Mouse (Mus musculus) heart, embryonic 13.5 days (tissue): ENCODE results near the gene Frmd4b. TPM values are rescaled to one million over a fixed set of nuclear protein-coding genes. Genes with fewer than 3 reads are reported as not detected.

Experiments
- ATAC-seq: fragments of 200-750 bp; cut with Nextera tagmentation; 2 replicates; pipeline ENCODE4 v1.8.0; 2017; ENCODE audit warnings: moderate TSS enrichment; ENCODE audit not compliant: insufficient number of reproducible peaks, low FRiP score, low TSS enrichment; ENCODE audit errors: extremely low read depth
- H3K27ac ChIP-seq: fragments of 300-500 bp; sonication (generic); replicated peaks from 2 replicates; pipeline ENCODE4 v1.5.1; 2015; ENCODE audit warnings: moderate library complexity, mild to moderate bottlenecking, inconsistent platforms
- H3K27me3 ChIP-seq: fragments of 300-500 bp; sonication (generic); replicated peaks from 2 replicates; pipeline ENCODE4 v1.6.1; 2015; ENCODE audit warnings: mild to moderate bottlenecking, inconsistent platforms
- H3K36me3 ChIP-seq: fragments of 300-500 bp; sonication (generic); 2 replicates; pipeline ENCODE4 v1.6.1; 2015; ENCODE audit warnings: mild to moderate bottlenecking, inconsistent platforms
- H3K4me1 ChIP-seq: fragments of 300-500 bp; sonication (generic); 2 replicates; pipeline ENCODE4 v1.6.1; 2015; ENCODE audit warnings: inconsistent platforms
- H3K4me2 ChIP-seq: fragments of 300-500 bp; sonication (generic); 2 replicates; pipeline ENCODE4 v1.6.1; 2015; ENCODE audit warnings: inconsistent platforms, mild to moderate bottlenecking, moderate library complexity
- H3K4me3 ChIP-seq: fragments of 300-500 bp; sonication (generic); 2 replicates; pipeline ENCODE4 v1.5.1; 2015; ENCODE audit warnings: moderate library complexity, mild to moderate bottlenecking, inconsistent platforms
- H3K9ac ChIP-seq: fragments of 300-500 bp; sonication (generic); 2 replicates; pipeline ENCODE4 v1.6.1; 2015; ENCODE audit warnings: inconsistent platforms, mild to moderate bottlenecking, moderate library complexity
- H3K9me3 ChIP-seq: fragments of 300-500 bp; sonication (generic); 2 replicates; pipeline ENCODE4 v1.6.1; 2016; ENCODE audit warnings: inconsistent platforms
- WGBS: fragments of 180-500 bp; shearing (Covaris S2); methylation state at CpG from one replicate; pipeline ENCODE4 v1.1.7; 2015; ENCODE audit warnings: mixed read lengths; 5-methylcytosine and 5-hydroxymethylcytosine counted together
- polyA plus RNA-seq: library from polyadenylated mRNA; unstranded; fragments of >200 nt; fragmentation: Nextera tagmentation; extraction: Ambion mirVana; gene quantifications from 2 replicates; pipeline ENCODE4 v1.2.1, GENCODE M21; 2015

Frmd4b gene
- polyA plus RNA-seq, 1 experiment from 2014 or later, result 14.6 TPM

DNA sequence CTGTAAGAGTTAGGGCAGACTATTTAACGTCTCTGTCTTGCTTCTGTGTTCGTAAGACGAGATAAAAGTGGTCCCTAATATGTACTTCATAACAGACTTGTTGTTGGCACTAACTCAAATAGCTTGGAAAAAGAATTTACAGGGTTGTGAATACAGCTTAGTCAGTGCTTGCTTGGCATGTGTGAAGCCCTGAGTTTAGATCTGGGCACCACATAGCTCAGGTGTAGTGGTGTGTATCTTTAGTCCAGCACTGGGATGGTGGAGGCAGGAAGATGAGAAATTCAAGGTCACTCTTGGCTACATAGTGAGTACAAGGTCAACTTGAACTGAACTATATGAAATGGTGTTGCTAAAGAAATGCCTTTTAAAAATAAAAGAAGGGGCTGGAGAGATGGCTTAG, 320.2 kb downstream of the Frmd4b start:
- H3K36me3 ChIP-seq, result peaks cover 90% of the 10 kb centered on the region
- no peak overlapping the region for H3K4me3 ChIP-seq
- peaks cover 18% of the 10 kb centered on the region for H3K4me1 ChIP-seq
- ATAC-seq, result no peak
- H3K4me2 ChIP-seq, result no peak overlapping the region
- no peaks in the 10 kb centered on the region for H3K27me3 ChIP-seq
- 57% methylated on average over 3 of the region's 3 CpGs for WGBS
- no peaks in the 10 kb centered on the region for H3K9me3 ChIP-seq
- no peak overlapping the region for H3K27ac ChIP-seq
- no peak overlapping the region for H3K9ac ChIP-seq

DNA sequence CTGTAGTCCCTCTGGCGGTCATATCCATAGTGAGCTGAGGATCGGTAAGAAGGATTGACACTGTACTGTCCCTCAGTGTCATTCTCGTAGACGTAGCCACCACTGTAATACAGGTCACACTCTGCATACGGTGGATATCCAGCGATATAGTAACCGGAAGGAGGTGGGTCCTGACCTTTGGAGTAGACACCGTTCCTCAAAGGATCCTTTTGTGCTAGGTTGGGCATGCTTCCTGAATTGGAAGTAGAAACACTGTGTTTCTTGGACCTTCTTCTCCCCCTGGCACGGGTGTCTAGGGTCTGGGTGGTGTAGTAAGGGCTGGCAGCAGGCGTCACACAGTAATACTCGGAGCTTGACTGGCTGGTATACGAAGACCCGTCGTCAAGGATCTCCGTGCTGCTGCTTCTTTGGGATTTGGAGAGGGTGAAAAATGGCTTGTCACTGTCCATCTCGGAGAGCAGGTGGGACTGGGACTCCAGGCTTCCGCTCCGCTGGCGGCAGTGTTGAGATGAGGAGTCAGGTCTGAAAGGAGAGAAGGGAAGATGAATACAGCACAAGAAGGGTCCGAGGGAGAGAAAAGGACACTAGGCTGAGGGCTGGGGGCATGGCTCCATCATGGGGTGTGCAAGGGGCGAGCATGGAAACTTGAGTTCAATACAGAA, 321.3 kb downstream of the Frmd4b start:
- no peak for ATAC-seq
- WGBS, result 91% methylated on average over 21 of the region's 21 CpGs
- H3K4me1 ChIP-seq, result peaks cover 30% of the 10 kb centered on the region

DNA sequence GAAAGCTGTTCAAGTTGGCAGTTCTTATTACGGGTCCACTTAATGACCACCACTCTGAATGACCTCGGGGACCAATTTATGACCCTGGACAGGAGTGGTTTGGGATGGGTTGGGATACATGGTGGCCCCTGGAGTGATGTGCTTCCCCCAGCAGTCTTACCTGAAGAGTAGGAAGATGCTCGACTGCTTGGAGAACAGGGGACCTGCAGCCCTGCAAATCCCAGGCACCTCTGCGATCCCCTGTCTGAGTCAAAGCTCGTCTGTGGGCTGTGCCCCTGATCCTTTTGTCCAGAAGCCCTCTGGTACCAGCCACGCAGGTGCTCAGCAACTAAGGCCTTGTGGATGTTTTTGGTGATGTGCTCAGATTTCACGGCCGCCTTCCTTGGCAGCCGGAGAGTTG, 321.9 kb downstream of the Frmd4b start:
- Histone ChIP-seq H3K27me3 (no peaks in the 10 kb centered on the region), H3K4me2 (no peak overlapping the region), H3K4me3 (no peak overlapping the region), H3K9me3 (no peaks in the 10 kb centered on the region), H3K27ac (no peak overlapping the region), H3K4me1 (peaks cover 34% of the 10 kb centered on the region), H3K36me3 (peaks cover 87% of the 10 kb centered on the region), H3K9ac (no peak overlapping the region)
- WGBS, result 76% methylated on average over 9 of the region's 9 CpGs
- no peak for ATAC-seq

More for the DNA sequence above, 321.3 kb downstream of the Frmd4b start:
- Histone ChIP-seq H3K4me3 (no peak overlapping the region), H3K9ac (no peak overlapping the region), H3K9me3 (no peaks in the 10 kb centered on the region), H3K27me3 (no peaks in the 10 kb centered on the region), H3K36me3 (peaks cover 92% of the 10 kb centered on the region), H3K27ac (no peak overlapping the region), H3K4me2 (no peak overlapping the region)

DNA sequence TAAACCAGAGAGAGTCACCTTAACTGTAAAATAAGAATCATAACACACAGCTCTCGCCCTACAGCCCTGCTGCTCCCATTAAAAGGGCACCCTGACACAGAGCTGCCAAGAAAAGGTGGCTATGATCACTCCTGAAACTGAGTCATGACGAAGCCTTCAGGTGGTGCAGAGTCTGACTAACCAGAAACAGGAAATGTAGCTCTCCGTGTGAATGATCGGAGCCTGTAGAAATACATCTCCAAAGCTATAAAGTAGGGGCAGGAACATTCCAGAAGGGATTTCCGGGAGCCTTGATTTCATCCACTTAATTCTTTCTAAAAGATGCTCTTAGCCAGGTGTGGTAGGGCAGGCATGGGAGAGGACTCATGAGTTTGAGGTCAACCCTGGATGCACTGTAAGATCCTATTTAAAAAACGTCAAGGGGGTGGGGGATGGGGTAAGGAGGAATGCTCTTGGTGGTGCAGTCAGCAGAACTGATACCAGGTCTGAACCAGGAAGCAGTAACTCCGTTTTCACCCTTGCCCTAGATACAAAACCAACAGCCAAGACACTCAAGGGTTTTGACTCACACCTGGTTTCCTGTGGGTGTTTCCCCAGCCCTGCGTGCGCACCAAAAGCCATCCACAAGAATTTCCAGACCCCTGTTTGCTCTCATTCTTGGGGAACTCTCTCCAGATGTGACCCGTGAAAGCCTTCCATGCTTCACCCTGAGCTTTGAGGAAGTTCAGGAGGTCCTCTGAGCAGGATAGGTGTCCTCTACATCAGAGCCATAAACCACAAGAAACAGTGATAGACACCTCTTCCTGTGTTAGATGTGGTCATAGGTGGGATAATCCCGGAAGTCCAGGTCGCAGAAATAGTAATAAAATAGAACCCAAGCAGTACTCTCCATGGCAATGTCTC, 323.4 kb downstream of the Frmd4b start:
- Histone ChIP-seq H3K27me3 (no peaks in the 10 kb centered on the region), H3K4me1 (peaks cover 40% of the 10 kb centered on the region), H3K4me2 (no peak overlapping the region), H3K4me3 (no peak overlapping the region), H3K9me3 (no peaks in the 10 kb centered on the region), H3K9ac (no peak overlapping the region), H3K36me3 (peaks cover 75% of the 10 kb centered on the region), H3K27ac (no peak overlapping the region)
- ATAC-seq, result no peak
- WGBS, result 70% methylated on average over 12 of the region's 12 CpGs

DNA sequence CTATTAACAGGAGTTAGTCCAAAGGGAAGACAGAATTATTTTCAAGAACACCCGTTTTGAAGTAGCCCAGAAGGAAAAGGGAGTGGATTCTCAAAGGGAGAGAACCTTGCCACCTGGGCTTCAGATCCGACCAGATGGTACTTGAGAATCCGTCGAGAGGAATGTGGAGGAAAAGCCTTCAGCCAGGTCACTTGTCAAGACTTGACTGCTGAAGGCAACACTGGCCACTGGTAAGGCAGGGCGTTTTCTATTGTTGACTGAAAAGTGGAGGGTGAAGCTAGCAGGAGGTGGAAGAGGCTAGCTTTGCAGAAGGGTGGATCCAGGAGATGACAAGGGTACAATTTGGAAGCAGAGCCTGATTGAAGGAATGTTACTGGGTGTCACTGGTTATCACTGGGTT, 324.4 kb downstream of the Frmd4b start:
- Histone ChIP-seq H3K9me3 (no peaks in the 10 kb centered on the region), H3K4me3 (no peak overlapping the region), H3K9ac (no peak overlapping the region), H3K4me2 (no peak overlapping the region), H3K4me1 (peaks cover 43% of the 10 kb centered on the region), H3K27ac (no peak overlapping the region), H3K36me3 (peaks cover 72% of the 10 kb centered on the region), H3K27me3 (no peaks in the 10 kb centered on the region)
- 58% methylated on average over 5 of the region's 5 CpGs for WGBS
- ATAC-seq, result no peak

DNA sequence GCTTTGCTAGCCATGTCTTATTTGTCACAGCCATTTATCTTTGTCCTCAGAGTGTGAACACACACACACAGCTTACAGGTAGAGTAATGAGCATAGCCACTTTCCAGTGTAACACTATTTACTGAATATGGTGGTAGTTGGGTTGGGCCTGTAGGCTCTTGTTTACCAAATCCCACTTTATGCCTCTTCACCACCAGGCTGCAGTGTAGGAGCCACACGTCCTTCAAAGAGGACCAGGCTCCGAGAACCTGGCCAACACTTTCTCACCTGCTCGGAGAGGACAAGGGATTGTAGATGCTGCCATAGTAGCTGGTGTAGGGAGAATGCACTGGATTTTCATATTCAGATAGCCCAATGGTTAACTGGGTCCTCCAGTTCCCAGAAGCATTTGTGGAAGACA, 325.2 kb downstream of the Frmd4b start:
- H3K27me3 ChIP-seq, result no peaks in the 10 kb centered on the region
- whole genome bisulfite sequencing, result 82% methylated on average over 3 of the region's 3 CpGs
- H3K27ac ChIP-seq, result peak overlapping the region; percentile 12; the same call in 1 of the 2 replicates
- no peak overlapping the region for H3K4me3 ChIP-seq
- H3K36me3 ChIP-seq, result peaks cover 72% of the 10 kb centered on the region
- no peaks in the 10 kb centered on the region for H3K9me3 ChIP-seq
- no peak overlapping the region for H3K4me2 ChIP-seq
- no peak for ATAC-seq
- H3K9ac ChIP-seq, result no peak overlapping the region
- H3K4me1 ChIP-seq, result peaks cover 43% of the 10 kb centered on the region

DNA sequence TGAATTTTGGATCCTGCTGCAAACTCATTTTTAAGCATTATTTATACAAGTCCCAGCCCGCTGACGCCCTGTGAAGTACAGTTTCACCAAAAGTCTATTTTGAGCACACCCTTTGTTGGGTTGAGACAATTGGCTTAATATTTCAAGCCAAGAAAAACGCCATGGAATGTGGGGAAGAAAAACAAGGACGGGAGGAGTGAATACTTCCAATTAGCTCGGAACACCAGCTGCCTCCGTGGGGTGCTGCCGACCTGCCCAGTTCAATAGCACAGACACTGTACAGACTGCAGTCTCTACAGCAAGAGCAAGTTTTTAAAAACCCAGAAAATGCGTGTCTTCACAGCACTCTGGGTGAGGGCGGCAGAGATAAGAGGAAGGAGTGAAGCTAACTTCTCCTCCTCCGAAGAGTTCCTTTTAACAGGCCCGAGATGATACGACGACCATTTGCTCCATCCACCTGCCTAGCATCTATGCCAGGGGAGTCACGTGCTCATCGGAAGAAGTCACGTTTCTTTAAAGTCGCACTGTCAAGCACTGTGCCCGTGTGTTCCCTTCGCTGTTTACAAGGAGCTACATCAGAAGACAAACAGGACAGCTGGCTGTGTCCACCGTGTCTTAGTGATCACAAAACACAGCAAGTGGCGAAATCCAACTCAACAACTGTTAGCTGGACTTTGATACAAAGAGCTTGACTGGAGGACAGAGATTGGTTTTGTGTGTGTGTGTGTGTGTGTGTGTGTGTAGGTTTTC, 326.0 kb downstream of the Frmd4b start:
- 61% methylated on average over 21 of the region's 21 CpGs for WGBS
- Histone ChIP-seq H3K9me3 (no peaks in the 10 kb centered on the region), H3K4me2 (no peak overlapping the region), H3K27me3 (no peaks in the 10 kb centered on the region), H3K4me1 (peaks cover 43% of the 10 kb centered on the region), H3K4me3 (no peak overlapping the region), H3K27ac (peak overlapping the region; percentile 12), H3K9ac (no peak overlapping the region), H3K36me3 (peaks cover 70% of the 10 kb centered on the region)
- ATAC-seq, result no peak

DNA sequence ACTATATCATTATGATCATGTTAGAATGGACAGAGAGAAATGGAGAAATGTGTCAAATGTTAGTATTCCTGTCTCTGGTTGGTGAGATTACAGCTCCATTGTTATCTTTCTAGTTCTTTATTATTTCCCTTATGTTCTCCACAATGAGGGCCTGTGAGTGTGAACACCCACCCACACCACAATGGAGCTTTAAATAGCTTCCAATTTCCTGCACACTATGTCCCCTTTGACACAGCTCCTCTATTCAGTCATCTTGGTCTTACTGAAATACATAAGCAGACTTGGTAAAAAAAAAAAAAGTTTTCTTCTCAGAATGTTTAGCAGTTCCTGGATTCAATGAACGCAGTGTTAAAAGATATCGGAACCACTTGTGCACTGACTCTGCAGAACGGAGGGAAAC, 326.7 kb downstream of the Frmd4b start:
- H3K27me3 ChIP-seq, result no peaks in the 10 kb centered on the region
- H3K4me2 ChIP-seq, result no peak overlapping the region
- H3K9me3 ChIP-seq, result no peaks in the 10 kb centered on the region
- ATAC-seq, result no peak
- H3K36me3 ChIP-seq, result peaks cover 70% of the 10 kb centered on the region
- no peak overlapping the region for H3K9ac ChIP-seq
- 59% methylated on average over 3 of the region's 3 CpGs for WGBS
- H3K4me1 ChIP-seq, result peaks cover 43% of the 10 kb centered on the region
- H3K27ac ChIP-seq, result peak overlapping the region; percentile 12; the same call in 1 of the 2 replicates
- no peak overlapping the region for H3K4me3 ChIP-seq

DNA sequence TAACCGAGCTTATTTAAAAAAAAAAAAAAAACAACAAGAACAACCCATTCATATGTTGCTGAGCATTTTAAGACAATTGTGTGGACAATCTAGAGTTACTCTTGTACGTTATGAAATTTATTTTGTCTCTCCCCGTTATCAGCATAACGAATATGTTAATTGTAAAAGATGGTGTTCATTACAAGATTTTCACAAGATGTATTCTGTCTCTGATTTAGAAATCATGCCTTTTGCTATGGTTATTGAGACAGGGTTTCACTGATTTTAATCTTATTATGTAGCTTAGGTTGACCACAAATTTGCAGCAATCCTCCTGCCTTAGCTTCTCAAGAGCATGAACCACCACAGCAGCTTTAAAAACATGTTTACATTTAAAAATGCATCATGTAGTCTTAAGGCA, 327.5 kb downstream of the Frmd4b start:
- H3K9ac ChIP-seq, result no peak overlapping the region
- no peak for ATAC-seq
- H3K27ac ChIP-seq, result no peak overlapping the region
- no peak overlapping the region for H3K4me2 ChIP-seq
- WGBS, result 82% methylated on average over 4 of the region's 4 CpGs
- peaks cover 41% of the 10 kb centered on the region for H3K4me1 ChIP-seq
- peaks cover 61% of the 10 kb centered on the region for H3K36me3 ChIP-seq
- H3K27me3 ChIP-seq, result no peaks in the 10 kb centered on the region
- H3K9me3 ChIP-seq, result no peaks in the 10 kb centered on the region
- H3K4me3 ChIP-seq, result no peak overlapping the region

DNA sequence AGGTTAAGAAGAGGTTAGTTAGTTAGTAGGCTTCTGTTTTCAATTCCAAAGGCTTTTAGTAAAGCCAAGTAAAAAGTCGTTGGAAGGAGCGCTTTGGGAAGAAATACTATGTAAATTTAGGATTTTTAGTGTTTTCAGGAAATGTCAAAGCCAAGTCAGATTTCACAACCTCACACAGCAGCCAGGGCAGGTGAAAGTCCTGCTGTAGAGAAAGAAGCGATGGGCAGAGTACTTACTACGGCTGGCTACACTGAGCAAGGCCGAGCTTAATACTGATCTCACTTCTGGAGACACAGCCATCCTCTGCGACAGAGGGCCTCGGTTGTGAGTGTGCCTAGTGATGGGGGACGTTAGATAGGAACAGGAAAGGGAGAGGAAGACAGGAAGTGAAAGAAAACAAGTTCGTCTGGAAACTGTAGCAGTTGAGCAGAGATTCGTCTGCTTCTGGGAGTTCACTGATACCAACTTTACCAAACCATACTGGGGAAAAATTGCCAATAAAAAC, 328.0 kb downstream of the Frmd4b start:
- Histone ChIP-seq H3K9ac (no peak overlapping the region), H3K4me1 (peaks cover 36% of the 10 kb centered on the region), H3K27ac (0 out of 2 replicates have a peak overlapping the region, but pooled peaks have one; percentile 29), H3K4me2 (no peak overlapping the region), H3K36me3 (peaks cover 56% of the 10 kb centered on the region), H3K4me3 (no peak overlapping the region), H3K27me3 (no peaks in the 10 kb centered on the region), H3K9me3 (no peaks in the 10 kb centered on the region)
- no peak for ATAC-seq
- 60% methylated on average over 10 of the region's 10 CpGs for WGBS
